Mouse (Mus musculus) layer of hippocampus, adult 18-20 months (tissue): ENCODE data around the gene Zic4. TPM values are rescaled to one million over a fixed set of nuclear protein-coding genes. Genes with fewer than 3 reads are reported as not detected.

Experiments used
- DNase-seq, 2 experiments: peaks; one replicate each; pipeline ENCODE4 v3.0.0; 2022; ENCODE audit warnings: low spot score in 2 of 2
- total RNA-seq, 2 experiments: library from RNA; stranded (reverse); gene quantifications; 2 replicates each; pipeline ENCODE4 v1.2.3; 2021

The Zic4 gene
- total RNA-seq, 2 experiments from 2014 or later, result 1.4 to 4.1 TPM

GRCm38 (mm10) chr9:91379300-91379635 is 17.1 kb downstream of the Zic4 start:
- no peak for DNase-seq

DNA sequence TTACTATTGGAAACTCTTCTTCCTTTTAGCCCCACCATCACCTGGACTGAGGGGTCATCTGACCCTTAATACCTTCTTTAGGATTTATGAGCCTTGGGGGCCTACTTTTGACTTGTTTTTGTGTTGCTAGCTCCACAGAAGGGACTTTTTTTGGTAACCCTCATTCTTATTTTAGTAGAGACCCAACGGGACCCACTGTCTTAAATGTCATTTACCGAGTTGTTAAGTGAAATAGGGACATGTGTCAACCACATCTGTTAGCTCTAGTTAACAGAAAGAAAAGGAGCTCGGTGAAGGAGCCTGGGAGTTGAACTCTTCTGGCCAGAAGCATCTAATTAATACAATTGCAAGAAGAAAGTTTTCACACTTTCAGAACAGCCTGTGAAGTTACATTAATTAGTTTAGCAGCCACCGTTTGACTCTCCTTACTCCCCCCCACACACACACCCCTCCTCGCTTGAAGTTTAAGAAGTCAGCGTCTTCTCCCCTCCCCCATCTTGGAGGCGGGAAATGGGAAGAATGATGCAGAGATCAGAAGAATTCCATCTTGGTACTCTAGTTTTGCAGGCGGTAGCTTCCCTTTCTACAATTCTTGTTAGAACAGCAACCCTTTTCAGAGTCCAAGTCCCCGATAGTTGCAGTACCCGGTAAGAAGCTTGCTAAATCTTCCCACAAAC is 17.7 kb downstream of the Zic4 start:
- DNase-seq, result no peak

DNA sequence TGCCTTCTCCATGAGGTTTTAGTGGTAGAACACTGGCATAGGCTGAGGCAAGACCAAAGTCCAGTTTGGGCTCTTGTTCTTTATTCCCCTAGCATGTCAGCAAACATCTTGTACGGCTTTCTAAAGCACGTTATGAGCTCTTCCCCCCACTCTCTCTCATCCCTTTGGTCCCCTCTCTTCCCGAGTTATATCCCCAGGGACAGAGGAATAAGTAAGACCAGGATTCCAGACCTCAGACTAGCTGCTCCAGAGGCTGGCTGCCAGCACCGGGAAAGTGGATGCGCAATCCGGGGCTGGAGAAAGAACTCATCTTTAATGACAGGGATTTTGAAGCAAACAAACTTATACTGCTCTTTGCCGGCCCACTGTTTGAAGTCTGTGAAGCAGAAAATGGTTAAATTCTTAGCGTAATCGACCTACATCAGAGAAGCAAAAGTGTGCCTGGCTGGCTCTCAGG is 18.3 kb downstream of the Zic4 start:
- no peak for DNase-seq

- no peak for DNase-seq
Observed at GRCm38 (mm10) chr9:91381284-91382110, 19.3 kb downstream of the Zic4 start.

DNA sequence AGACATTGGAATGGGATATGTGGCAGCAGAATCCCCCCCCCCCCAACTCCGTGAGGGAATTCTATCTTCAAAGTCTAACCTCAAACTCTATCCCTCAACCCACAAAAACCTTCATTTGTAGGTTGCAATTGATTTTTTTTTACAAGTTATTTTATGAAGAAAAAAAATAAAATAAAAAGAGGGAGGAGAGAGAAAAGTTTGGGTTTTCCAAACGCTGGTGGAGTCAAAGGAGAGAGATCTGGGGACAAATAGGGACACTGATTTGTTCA is 19.8 kb downstream of the Zic4 start:
- DNase-seq, result no peak

- no peak for DNase-seq
Observed at GRCm38 (mm10) chr9:91382471-91383255, 20.4 kb downstream of the Zic4 start.

DNA sequence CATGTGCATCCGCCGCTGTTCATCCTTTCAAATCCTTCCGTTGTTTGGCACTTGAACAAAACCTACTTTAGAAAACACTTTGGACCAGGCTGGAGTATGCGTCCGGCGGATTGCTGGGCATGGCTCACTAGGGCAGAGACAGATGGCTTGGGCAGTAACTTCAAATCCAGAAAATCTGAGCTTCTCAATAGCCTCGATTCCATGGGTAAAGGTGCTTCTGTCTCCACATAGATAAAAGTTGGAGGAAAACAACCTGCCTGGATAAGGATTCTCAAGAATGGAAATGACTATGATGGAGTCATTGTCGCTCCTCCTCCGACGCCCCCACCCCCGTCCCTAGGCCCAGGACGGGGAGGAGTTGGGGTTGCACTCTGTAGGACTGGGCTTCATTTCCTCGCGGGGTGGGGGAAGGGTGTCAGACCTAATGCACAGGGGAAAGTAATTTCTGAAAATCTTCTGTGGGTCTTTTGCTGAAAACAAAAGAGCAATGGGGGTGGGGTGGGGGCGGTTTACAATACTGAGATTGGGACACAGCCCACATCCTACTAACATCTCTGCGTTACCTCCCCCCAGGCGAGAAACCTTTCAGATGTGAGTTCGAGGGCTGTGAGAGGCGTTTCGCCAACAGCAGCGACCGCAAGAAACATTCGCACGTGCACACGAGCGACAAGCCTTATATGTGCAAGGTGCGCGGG is 21.4 kb downstream of the Zic4 start:
- DNase-seq, result no peak

- no peak for DNase-seq
Observed at GRCm38 (mm10) chr9:91384136-91384500, 21.9 kb downstream of the Zic4 start.

- DNase-seq, result no peak
Observed at GRCm38 (mm10) chr9:91384693-91385560, 22.7 kb downstream of the Zic4 start.

DNA sequence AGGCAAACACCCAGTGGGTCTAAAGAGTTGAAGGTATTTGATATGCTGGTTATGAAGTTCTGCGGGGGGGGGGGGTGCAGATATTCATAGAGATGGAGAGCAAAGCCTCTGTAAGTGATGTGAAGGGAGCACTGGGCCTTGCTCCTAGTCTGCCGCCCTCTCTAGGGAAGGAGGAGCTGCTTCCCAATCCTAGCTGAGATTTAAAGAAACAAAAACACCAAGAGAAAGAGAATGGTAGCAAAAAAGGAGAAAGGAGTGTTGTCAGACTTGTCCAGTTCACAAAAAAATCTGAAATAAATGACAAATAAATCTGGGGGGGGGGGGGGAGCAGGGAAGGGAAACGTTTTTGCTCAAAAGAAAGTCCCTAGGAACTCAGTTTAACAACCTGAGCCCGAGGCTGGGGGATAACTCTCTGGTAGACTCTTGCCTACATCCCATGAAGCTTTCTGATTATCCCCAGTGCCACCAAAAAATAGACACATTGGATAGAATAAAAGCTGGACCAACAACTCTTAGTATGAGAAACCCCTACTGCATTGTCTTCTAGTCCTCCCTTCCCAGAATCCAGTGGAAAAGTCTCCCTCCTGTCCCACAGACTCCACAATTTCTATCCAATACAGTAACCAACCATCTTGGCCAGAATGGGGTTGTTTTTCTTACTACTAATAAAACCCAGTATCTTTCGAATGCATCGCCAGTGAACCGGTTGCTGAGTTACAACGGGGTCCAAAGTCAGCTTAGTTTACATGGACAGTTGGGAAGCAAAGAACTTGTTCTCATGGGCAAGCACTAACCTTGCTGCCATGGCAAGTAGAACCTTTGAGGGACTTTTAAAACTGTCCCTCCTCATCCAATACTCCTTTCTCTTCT is 23.6 kb downstream of the Zic4 start:
- no peak for DNase-seq

DNA sequence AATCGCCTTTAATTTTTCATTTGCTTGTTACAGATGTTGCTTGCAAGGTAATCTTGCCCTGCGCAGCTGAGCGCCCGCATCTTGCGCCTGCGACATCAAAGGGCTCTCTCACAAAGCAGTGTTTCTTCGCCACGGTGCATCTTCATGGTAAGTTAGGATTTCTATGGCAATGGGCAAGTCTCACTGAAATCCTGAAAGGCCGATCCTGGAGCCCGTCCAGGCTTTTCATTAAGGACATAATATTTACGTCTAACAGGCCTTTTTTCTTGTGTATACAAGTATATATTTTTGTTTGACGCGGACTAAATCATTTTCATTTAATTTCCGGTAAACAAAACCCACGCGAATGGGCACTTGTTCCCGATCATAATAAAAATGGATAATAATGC is 24.3 kb downstream of the Zic4 start:
- no peak for DNase-seq

DNA sequence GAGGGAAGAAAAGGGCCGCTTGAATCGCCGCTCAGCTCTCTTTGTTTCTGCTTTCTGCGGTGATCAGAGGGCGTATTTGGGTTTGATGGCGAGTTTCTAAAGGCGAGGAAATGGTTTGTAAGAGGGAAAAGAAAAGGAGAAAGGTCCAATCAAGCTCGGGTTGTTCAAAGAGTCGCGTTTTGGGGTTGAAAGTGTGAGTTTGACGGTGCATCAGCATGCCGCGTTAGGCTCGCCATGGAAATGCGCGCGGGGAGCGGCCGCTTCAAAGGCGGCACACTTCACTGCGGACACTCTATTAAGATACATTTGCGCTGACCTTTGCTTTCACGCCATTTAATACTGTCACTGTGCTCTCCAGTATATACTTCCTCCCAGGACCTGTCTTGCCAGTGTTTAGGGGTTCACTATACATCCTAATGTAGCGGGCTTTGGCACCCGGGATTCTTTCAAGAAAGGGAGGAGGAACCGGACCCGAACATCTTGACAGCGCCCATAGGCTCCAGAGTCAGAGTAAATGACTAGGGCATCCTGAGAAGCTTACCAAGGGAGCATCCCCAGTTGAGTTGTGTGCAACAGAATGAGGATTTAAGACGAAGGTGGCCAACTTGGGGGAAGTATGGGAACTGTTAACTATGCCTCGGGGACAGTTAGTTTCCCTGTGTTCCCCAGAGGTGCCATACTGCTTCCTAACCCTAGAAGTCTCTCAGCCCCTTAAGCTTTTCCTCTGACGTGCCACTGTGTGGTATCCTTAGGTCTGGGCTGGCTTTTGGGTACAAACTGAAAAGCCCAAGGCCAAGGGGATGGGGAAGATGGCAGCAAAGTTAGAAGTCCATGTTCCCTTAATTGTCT is 24.9 kb downstream of the Zic4 start:
- no peak for DNase-seq

- DNase-seq, result no peak
Observed at GRCm38 (mm10) chr9:91387740-91388080, 25.5 kb downstream of the Zic4 start.

DNA sequence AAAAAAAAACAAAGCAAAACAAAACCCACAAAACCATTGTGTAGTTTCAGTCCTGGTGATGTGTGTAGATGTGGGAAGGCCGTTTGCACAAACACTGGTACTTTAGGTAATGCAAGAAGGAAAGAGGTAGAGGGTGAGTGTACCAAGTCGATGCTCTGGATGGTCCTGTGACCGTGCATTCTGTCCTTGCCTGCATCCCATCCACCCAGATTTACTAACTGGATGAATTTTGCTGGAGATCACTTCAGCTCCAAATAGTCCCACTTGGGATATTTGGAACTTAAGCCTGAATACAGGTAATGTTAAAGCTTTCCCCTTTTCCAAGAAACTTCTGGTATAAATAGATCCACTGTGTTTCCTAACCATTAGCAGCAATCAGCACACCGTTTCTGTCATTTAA is 26.0 kb downstream of the Zic4 start:
- no peak for DNase-seq

DNA sequence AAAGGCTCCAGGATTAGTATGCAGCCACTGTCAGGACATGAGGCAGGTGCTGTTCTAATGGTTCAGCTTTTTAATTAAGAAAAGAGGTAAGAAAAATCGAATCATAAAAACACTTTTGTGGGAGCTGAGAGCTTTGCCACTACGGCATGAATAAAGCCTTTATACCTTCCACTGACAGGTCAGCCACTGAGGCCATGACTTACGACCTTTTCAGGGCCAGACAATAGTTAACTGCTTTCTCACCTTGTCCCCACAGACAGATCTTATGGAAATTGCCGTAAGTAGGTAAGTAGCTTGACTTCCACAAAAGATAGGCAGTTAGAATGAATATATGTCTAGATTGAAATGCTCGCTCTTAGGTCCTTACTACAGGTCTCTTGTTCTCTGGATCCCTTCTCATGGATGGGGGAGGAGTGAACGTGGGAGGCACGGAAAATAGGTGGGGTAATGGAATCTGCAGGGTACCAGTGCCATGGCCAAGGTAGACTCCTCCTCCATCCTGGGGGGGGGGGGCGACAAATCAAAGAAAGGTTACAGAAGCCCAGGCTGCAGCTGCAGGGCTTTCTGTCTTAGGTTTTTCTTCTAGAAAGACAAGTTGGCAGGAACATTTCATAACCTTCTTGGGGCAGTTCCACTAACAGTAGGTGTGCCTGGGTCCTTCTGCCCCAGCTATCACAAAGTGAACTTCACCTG is 31.3 kb downstream of the Zic4 start:
- DNase-seq, result no peak

GRCm38 (mm10) chr9:91394211-91394646 is 32.0 kb downstream of the Zic4 start:
- DNase-seq, result no peak

GRCm38 (mm10) chr9:91395066-91395772 is 33.0 kb downstream of the Zic4 start:
- no peak for DNase-seq

DNA sequence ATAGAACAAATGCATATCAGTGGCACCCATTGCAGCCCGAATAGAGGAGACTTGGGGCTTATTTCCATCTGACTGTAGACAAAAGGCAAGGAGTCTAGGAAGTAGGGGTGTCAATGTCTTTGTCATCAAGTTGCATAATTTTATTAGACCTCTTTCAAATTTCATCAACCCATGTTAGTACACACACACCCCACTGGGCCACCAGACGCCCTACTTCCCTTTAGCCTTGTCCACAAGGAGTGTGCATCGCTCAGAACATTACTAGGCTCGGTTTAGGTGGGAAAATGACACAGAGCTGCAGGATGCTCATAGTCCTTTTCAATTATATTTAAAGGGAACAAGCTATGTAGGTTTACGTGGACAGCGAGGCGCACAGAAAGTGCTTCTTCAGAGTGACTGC is 37.8 kb downstream of the Zic4 start:
- DNase-seq, result no peak
